24 mouse cellular contexts compared by ENCODE assay signal in the genomic region with DNA sequence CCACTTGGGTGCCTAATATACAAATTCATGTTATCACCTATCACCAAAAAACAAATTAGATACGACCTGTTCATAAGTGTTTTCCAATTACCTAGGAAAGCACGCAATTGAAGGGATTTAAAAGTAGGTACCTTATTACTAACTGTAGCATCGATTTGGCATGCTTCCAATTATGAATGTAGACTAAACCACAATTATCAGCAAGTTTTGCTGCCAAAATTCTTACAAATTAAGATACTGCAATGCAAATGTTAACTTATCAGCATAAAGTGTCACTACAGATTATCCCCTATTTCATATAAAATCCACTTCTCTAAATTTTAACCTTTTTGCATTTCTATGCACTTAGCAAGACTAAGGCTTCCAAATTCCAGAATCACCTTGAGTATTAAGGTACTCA. TPM values are rescaled to one million over a fixed set of nuclear protein-coding genes. Genes with fewer than 3 reads are reported as not detected.
"Had no signal": no experiment of that assay in that cellular context is flagged by ENCODE, and none has a peak within 500 bp of the region (broad histone marks: within the 10 kb centered on the region; RNA-seq: fewer than 3 reads in every experiment).

No protein-coding gene starts in this region.

- DNase-seq: liver, postnatal 0 days; lung, postnatal 14 days; lung, postnatal 36 days; right cerebral cortex, postnatal 14 days; thymus, adult 2 months; thymus, postnatal 25 days; thymus, postnatal 4 days had no signal

- H3K4me3 ChIP-seq: liver, embryonic 15.5 days; lung, embryonic 15.5 days; midbrain, embryonic 10.5 days; midbrain, embryonic 13.5 days; midbrain, embryonic 15.5 days; neural tube, embryonic 12.5 days; stomach, embryonic 15.5 days had no signal

- H3K4me1 ChIP-seq: liver, embryonic 15.5 days; lung, embryonic 15.5 days; midbrain, embryonic 13.5 days; midbrain, embryonic 15.5 days; neural tube, embryonic 12.5 days; stomach, embryonic 15.5 days had no signal

- H3K27me3 ChIP-seq: lung, embryonic 15.5 days; midbrain, embryonic 13.5 days; midbrain, embryonic 15.5 days; neural tube, embryonic 12.5 days; stomach, embryonic 15.5 days had no signal

- ATAC-seq: liver, postnatal 0 days; lung, postnatal 0 days; midbrain, embryonic 13.5 days; midbrain, embryonic 15.5 days had no signal

- H3K9ac ChIP-seq: liver, embryonic 15.5 days; liver, postnatal 0 days; lung, embryonic 15.5 days; midbrain, embryonic 13.5 days; midbrain, embryonic 15.5 days; neural tube, embryonic 12.5 days; stomach, embryonic 15.5 days had no signal

- H3K4me2 ChIP-seq: liver, embryonic 15.5 days; lung, embryonic 15.5 days; midbrain, embryonic 13.5 days; midbrain, embryonic 15.5 days; neural tube, embryonic 12.5 days; stomach, embryonic 15.5 days had no signal

- H3K9me3 ChIP-seq: liver, embryonic 15.5 days; lung, embryonic 15.5 days; midbrain, embryonic 10.5 days; midbrain, embryonic 13.5 days; midbrain, embryonic 15.5 days; neural tube, embryonic 12.5 days; stomach, embryonic 15.5 days had no signal

- H3K27ac ChIP-seq: liver, embryonic 15.5 days; lung, embryonic 15.5 days; macrophage; midbrain, embryonic 10.5 days; midbrain, embryonic 13.5 days; midbrain, embryonic 15.5 days; neural tube, embryonic 12.5 days; stomach, embryonic 15.5 days; stomach, postnatal 0 days had no signal

RNA-seq across cellular contexts. Expression of a gene that starts 7.3 kb away (rescaled TPM):
- total RNA-seq: megakaryocyte, adult 5-6 weeks; megakaryocyte-erythroid progenitor cell, adult 5-6 weeks; monocyte, adult 5-6 weeks; neutrophil, adult 5-6 weeks had no signal
- polyA plus RNA-seq: macrophage had no signal

RNA-seq across cellular contexts. Expression of a gene that starts 48.9 kb away (rescaled TPM):
- total RNA-seq: megakaryocyte, adult 5-6 weeks; megakaryocyte-erythroid progenitor cell, adult 5-6 weeks; monocyte, adult 5-6 weeks; neutrophil, adult 5-6 weeks had no signal
- polyA plus RNA-seq: liver, embryonic 15.5 days; liver, postnatal 0 days; lung, postnatal 0 days; macrophage; spleen, adult 2 months; stomach, postnatal 0 days; testis, adult 2 months; urinary bladder, adult 2 months had no signal
